In genomic region chr11:52011541-52011940, GRCm38 (mm10) we compare ENCODE assay signal across 21 mouse cellular contexts. TPM values are rescaled to one million over a fixed set of nuclear protein-coding genes. Genes with fewer than 3 reads are reported as not detected.
DNase-seq lines count a peak whose midpoint lies in the region; ATAC-seq and TF ChIP-seq lines count a peak whose summit lies in the region.
"Had no signal": no experiment of that assay in that cellular context is flagged by ENCODE, and none has a peak within 500 bp of the region (broad histone marks: within the 10 kb centered on the region; RNA-seq: fewer than 3 reads in every experiment).

No protein-coding gene starts in this region.

- TF ChIP-seq POLR2A in olfactory bulb, adult 2 months (IDR thresholded peaks at IDR 0.05; ENCODE audit: insufficient read depth, low read depth, low read length) = no peak

- WGBS in heart, embryonic 13.5 days = 41% methylated on average over 5 of the region's 5 CpGs
- WGBS in heart, postnatal 0 days = 42% methylated on average over 5 of the region's 5 CpGs
- 52% methylated on average over 5 of the region's 5 CpGs for WGBS in olfactory bulb, adult 2 months
- WGBS in forebrain, embryonic 11.5 days = 73% methylated on average over 5 of the region's 5 CpGs

- TF ChIP-seq CTCF in heart, postnatal 0 days (IDR thresholded peaks at IDR 0.05; ENCODE audit: low read depth) = no peak
- no peak for TF ChIP-seq CTCF in olfactory bulb, adult 2 months (IDR thresholded peaks at IDR 0.05; ENCODE audit: insufficient read depth, low read depth, low read length)

- DNase-seq in heart, adult 11 months = no peak
- DNase-seq in heart, postnatal 0 days (ENCODE audit: low spot score) = no peak
- no peak for DNase-seq in heart, postnatal 36 days
- DNase-seq in forebrain, embryonic 11.5 days (ENCODE audit: low spot score) = no peak
- no peak for DNase-seq in kidney, postnatal 25 days
- DNase-seq: adrenal gland, postnatal 10 days; B cell, adult 2 months; cerebellum, adult 11 months; cerebellum, adult 8-10 months; cerebellum, postnatal 14 days; gastrocnemius, postnatal 10 days; kidney, adult 11 months; kidney, adult 9 months had no signal

- H3K9ac ChIP-seq in heart, embryonic 13.5 days = no peak overlapping the region
- H3K9ac ChIP-seq in heart, postnatal 0 days (replicated peaks; ENCODE audit: low read depth, low read length) = no peak overlapping the region
- no peak overlapping the region for H3K9ac ChIP-seq in forebrain, embryonic 11.5 days (ENCODE audit: low read length)
- H3K9ac ChIP-seq: embryonic facial prominence, embryonic 12.5 days; forebrain, embryonic 12.5 days; hindbrain, embryonic 12.5 days had no signal

- no peaks in the 10 kb centered on the region for H3K27me3 ChIP-seq in heart, embryonic 13.5 days (replicated peaks)
- H3K27me3 ChIP-seq in heart, postnatal 0 days (ENCODE audit: control insufficient read depth, insufficient read depth, low read length) = no peaks in the 10 kb centered on the region
- H3K27me3 ChIP-seq in forebrain, embryonic 11.5 days (ENCODE audit: control insufficient read depth, insufficient read depth, low read length) = no peaks in the 10 kb centered on the region
- H3K27me3 ChIP-seq: embryonic facial prominence, embryonic 12.5 days; forebrain, embryonic 12.5 days; hindbrain, embryonic 12.5 days had no signal

- 0 out of 2 replicates have a peak, but pooled peaks cover 2% of the 10 kb centered on the region for H3K36me3 ChIP-seq in heart, embryonic 13.5 days
- no peaks in the 10 kb centered on the region; the same call in 1 of the 2 replicates for H3K36me3 ChIP-seq in heart, postnatal 0 days (replicated peaks; ENCODE audit: control insufficient read depth, insufficient read depth, low read length)
- H3K36me3 ChIP-seq in forebrain, embryonic 11.5 days (ENCODE audit: control insufficient read depth, insufficient read depth, low read length) = no peaks in the 10 kb centered on the region

- intact Hi-C loops in heart, postnatal 36 days (cut with DNase I) = no loop called here

- peak overlapping the region; percentile 48 for H3K27ac ChIP-seq in heart, embryonic 13.5 days (replicated peaks)
- peak overlapping the region; percentile 49; the same call in 1 of the 2 replicates for H3K27ac ChIP-seq in heart, postnatal 0 days (ENCODE audit: low read depth)
- H3K27ac ChIP-seq in olfactory bulb, adult 2 months (ENCODE audit: insufficient read depth, low read depth, low read length) = 0 out of 2 replicates have a peak overlapping the region, but pooled peaks have one; percentile 50
- no peak overlapping the region for H3K27ac ChIP-seq in forebrain, embryonic 11.5 days (ENCODE audit: low read depth, low read length)
- H3K27ac ChIP-seq: embryonic facial prominence, embryonic 12.5 days; forebrain, embryonic 12.5 days; hindbrain, embryonic 12.5 days had no signal

- H3K4me3 ChIP-seq in heart, embryonic 13.5 days = no peak overlapping the region
- H3K4me3 ChIP-seq in heart, postnatal 0 days (ENCODE audit: low read depth, low read length) = no peak overlapping the region
- no peak overlapping the region for H3K4me3 ChIP-seq in olfactory bulb, adult 2 months (ENCODE audit: insufficient read depth, low read depth, low read length)
- no peak overlapping the region for H3K4me3 ChIP-seq in forebrain, embryonic 11.5 days (ENCODE audit: low read depth, low read length)
- H3K4me3 ChIP-seq: embryonic facial prominence, embryonic 12.5 days; forebrain, embryonic 12.5 days; hindbrain, embryonic 12.5 days had no signal

- peaks cover 6% of the 10 kb centered on the region for H3K4me1 ChIP-seq in heart, embryonic 13.5 days
- H3K4me1 ChIP-seq in heart, postnatal 0 days (ENCODE audit: control insufficient read depth, insufficient read depth) = 0 out of 2 replicates have a peak, but pooled peaks cover 7% of the 10 kb centered on the region
- 0 out of 2 replicates have a peak, but pooled peaks cover 2% of the 10 kb centered on the region for H3K4me1 ChIP-seq in olfactory bulb, adult 2 months (ENCODE audit: control insufficient read depth, insufficient read depth, low read length)
- no peaks in the 10 kb centered on the region for H3K4me1 ChIP-seq in forebrain, embryonic 11.5 days (replicated peaks; ENCODE audit: control insufficient read depth, insufficient read depth, low read length)
- H3K4me1 ChIP-seq: embryonic facial prominence, embryonic 12.5 days; forebrain, embryonic 12.5 days; hindbrain, embryonic 12.5 days had no signal

- TF ChIP-seq EP300 in heart, postnatal 0 days (IDR thresholded peaks at IDR 0.05; ENCODE audit: low read depth) = no peak

- H3K9me3 ChIP-seq in heart, embryonic 13.5 days = no peaks in the 10 kb centered on the region
- H3K9me3 ChIP-seq in heart, postnatal 0 days (replicated peaks; ENCODE audit: control insufficient read depth, low read length) = no peaks in the 10 kb centered on the region
- H3K9me3 ChIP-seq in forebrain, embryonic 11.5 days (ENCODE audit: control insufficient read depth, low read length) = no peaks in the 10 kb centered on the region
- H3K9me3 ChIP-seq: embryonic facial prominence, embryonic 12.5 days; forebrain, embryonic 12.5 days; hindbrain, embryonic 12.5 days had no signal

- ATAC-seq in heart, embryonic 13.5 days (ENCODE audit: extremely low read depth, insufficient number of reproducible peaks, low FRiP score, low TSS enrichment) = no peak
- ATAC-seq in heart, postnatal 0 days (ENCODE audit: insufficient read depth, low read depth) = no peak
- no peak for ATAC-seq in forebrain, embryonic 11.5 days (replicated peaks; ENCODE audit: low FRiP score)
- ATAC-seq: CD4-positive, CD25-positive, alpha-beta regulatory T cell, adult 4 months; forebrain, embryonic 16.5 days; hindbrain, embryonic 16.5 days had no signal

- H3K4me2 ChIP-seq in heart, embryonic 13.5 days = peak overlapping the region; percentile 18
- H3K4me2 ChIP-seq in heart, postnatal 0 days (ENCODE audit: low read depth, low read length) = no peak overlapping the region
- H3K4me2 ChIP-seq in forebrain, embryonic 11.5 days (ENCODE audit: low read depth, low read length, severe bottlenecking) = no peak overlapping the region
- H3K4me2 ChIP-seq: embryonic facial prominence, embryonic 12.5 days; forebrain, embryonic 12.5 days; hindbrain, embryonic 12.5 days had no signal

RNA-seq across cellular contexts. Expression of gene Cdkl3, which starts 7.5 kb away (rescaled TPM):
- 6.5 and 7.8 TPM in 2 replicates for polyA plus RNA-seq in heart, embryonic 13.5 days (2015; fragmentation: Nextera tagmentation; extraction: Ambion mirVana)
- total RNA-seq in heart, postnatal 0 days (2014; rRNA removed; ENCODE audit: low replicate concordance) = 2.3 and 5.6 TPM in 2 replicates
- polyA plus RNA-seq in heart, postnatal 0 days (2015; fragmentation: Nextera tagmentation; extraction: Ambion mirVana) = 13.1 and 16.3 TPM in 2 replicates
- total RNA-seq in heart, postnatal 36 days (2021) = 1 to 10 TPM; 5.5 to 5.7 TPM
- not detected in 2 replicates for polyA plus RNA-seq in olfactory bulb, adult 2 months (2012; ENCODE audit: insufficient read depth, insufficient read length, low replicate concordance, missing spikeins)
- polyA plus RNA-seq in forebrain, embryonic 11.5 days (2014; fragmentation: Nextera tagmentation; extraction: Ambion mirVana) = 13.2 and 13.6 TPM in 2 replicates

RNA-seq across cellular contexts. Expression of gene Ube2b, which starts 11.0 kb away (rescaled TPM):
- 246 and 268 TPM in 2 replicates for polyA plus RNA-seq in heart, embryonic 13.5 days (2015; fragmentation: Nextera tagmentation; extraction: Ambion mirVana)
- total RNA-seq in heart, postnatal 0 days (2014; rRNA removed; ENCODE audit: low replicate concordance) = 169 and 261 TPM in 2 replicates
- polyA plus RNA-seq in heart, postnatal 0 days (2015; fragmentation: Nextera tagmentation; extraction: Ambion mirVana) = 404 and 412 TPM in 2 replicates
- 100 to 1,000 TPM; 297 to 317 TPM for total RNA-seq in heart, postnatal 36 days (2021)
- 345 TPM in 1 of 2 replicates, not detected in the other for polyA plus RNA-seq in olfactory bulb, adult 2 months (2012; ENCODE audit: insufficient read depth, insufficient read length, low replicate concordance, missing spikeins)
- polyA plus RNA-seq in forebrain, embryonic 11.5 days (2014; fragmentation: Nextera tagmentation; extraction: Ambion mirVana) = 163 and 177 TPM in 2 replicates

RNA-seq across cellular contexts. Expression of gene Cdkn2aipnl, which starts 44.1 kb away (rescaled TPM):
- polyA plus RNA-seq in heart, embryonic 13.5 days (2015; fragmentation: Nextera tagmentation; extraction: Ambion mirVana) = 63.8 and 71.9 TPM in 2 replicates
- total RNA-seq in heart, postnatal 0 days (2014; rRNA removed; ENCODE audit: low replicate concordance) = 37.6 and 58.0 TPM in 2 replicates
- polyA plus RNA-seq in heart, postnatal 0 days (2015; fragmentation: Nextera tagmentation; extraction: Ambion mirVana) = 40.7 and 46.9 TPM in 2 replicates
- 10 to 100 TPM in 1 of 2 experiments, 1 to 10 TPM in 1; 9.7 to 10.7 TPM for total RNA-seq in heart, postnatal 36 days (2021)
- not detected in 2 replicates for polyA plus RNA-seq in olfactory bulb, adult 2 months (2012; ENCODE audit: insufficient read depth, insufficient read length, low replicate concordance, missing spikeins)
- polyA plus RNA-seq in forebrain, embryonic 11.5 days (2014; fragmentation: Nextera tagmentation; extraction: Ambion mirVana) = 130 and 142 TPM in 2 replicates
